Mouse (Mus musculus): ENCODE data around the gene Inafm2. TPM values are rescaled to one million over a fixed set of nuclear protein-coding genes. Genes with fewer than 3 reads are reported as not detected.

Gene Inafm2
- polyA plus RNA-seq, 1 experiment, result 8.1 TPM

- H3K36me3 ChIP-seq (ENCODE audit: control insufficient read depth, insufficient read depth, low read length), result no peaks in the 10 kb centered on the region
- DNase-seq, result no peak
- no peak for TF ChIP-seq POLR2A (IDR thresholded peaks at IDR 0.05; ENCODE audit: low read depth, low read length)
- H3K27me3 ChIP-seq (replicated peaks; ENCODE audit: control insufficient read depth, insufficient read depth, low read length), result no peaks in the 10 kb centered on the region
- no peak overlapping the region for H3K4me3 ChIP-seq (ENCODE audit: insufficient read depth, low read depth, low read length)
- peaks cover 9% of the 10 kb centered on the region; the same call in 1 of the 2 replicates for H3K4me1 ChIP-seq (ENCODE audit: control insufficient read depth, insufficient read depth, low read length)
- H3K27ac ChIP-seq (ENCODE audit: insufficient read depth, low read depth, low read length), result no peak overlapping the region
- 87% methylated on average over 10 of the region's 10 CpGs for WGBS
Measured at GRCm38 (mm10) chr2:118749341-118749884, 3.9 kb downstream of the Inafm2 start.

DNA sequence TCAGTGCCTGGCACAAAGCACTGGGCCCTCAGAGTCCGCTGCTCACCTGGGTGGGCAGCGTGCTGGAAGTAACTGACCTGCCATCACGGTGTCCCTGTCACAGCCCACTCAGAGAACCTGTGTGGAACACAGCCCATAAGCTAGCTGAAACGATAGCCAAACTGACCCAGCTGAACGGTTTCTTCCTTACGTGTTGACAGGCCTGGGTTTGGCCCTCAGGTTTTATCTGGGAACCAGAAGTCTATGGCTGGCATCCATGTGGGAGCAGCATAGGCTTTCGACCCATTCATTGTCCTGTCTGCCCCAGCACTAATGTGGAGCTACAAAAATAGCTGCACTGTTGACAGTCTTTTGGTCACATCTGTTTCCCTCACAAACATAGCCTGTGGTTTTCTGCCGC is 4.9 kb downstream of the Inafm2 start:
- TF ChIP-seq CTCF (conservative IDR thresholded peaks at IDR 0.05; ENCODE audit: insufficient read depth, insufficient read length, low read depth, low read length) (no peak), POLR2A (IDR thresholded peaks at IDR 0.05; ENCODE audit: low read depth, low read length) (no peak)
- WGBS, result 81% methylated on average over 8 of the region's 8 CpGs
- H3K36me3 ChIP-seq (ENCODE audit: control insufficient read depth, insufficient read depth, low read length), result no peaks in the 10 kb centered on the region
- no peak overlapping the region for H3K4me3 ChIP-seq (ENCODE audit: insufficient read depth, low read depth, low read length)
- H3K4me1 ChIP-seq (ENCODE audit: control insufficient read depth, insufficient read depth, low read length), result peaks cover 9% of the 10 kb centered on the region; the same call in 1 of the 2 replicates
- no peaks in the 10 kb centered on the region for H3K27me3 ChIP-seq (replicated peaks; ENCODE audit: control insufficient read depth, insufficient read depth, low read length)
- no peak overlapping the region for H3K27ac ChIP-seq (ENCODE audit: insufficient read depth, low read depth, low read length)
- no peak for DNase-seq

DNA sequence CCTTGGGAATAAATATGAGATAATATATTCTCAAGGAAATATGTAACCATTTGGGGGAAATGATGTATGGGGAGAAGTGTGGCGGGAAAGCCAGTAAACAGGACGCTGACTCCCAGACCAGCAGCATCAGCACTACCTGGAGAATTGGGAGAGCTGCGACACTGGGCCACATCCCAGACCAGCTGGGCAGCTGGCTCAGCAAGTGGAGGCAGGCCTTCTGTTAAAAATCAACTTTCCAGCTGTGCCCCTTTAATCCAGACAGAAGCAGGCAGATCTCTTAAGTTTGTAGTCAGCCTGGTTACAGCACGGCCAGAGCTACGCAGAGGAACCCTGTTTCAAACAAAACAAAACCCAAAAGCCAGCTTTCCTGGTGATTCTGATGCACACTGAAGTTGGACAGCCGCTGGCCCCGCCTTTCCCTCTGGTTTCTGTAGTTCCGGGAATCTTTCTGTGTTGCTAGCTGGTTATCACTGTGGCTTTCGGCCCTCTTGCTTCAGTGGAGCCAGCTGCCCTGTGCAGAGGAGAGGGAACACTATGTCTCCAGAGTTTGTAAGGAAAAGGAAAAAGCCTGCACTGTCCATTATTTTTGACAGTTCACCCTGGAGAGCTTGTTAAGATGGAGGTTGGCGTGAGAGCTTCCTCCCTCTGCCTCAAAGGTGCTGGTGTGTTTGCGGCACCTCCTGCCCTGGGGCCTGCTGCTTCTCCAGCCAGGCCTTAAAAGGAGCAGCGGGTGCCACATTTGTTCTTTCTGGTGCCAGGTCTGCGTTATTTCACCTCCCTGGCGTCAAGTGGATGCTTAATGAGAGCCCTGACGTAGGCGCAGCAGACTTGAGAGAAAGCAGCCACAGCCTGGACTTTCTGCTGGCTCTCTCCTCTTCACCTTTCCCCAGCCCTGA is 6.6 kb downstream of the Inafm2 start:
- H3K27ac ChIP-seq (ENCODE audit: insufficient read depth, low read depth, low read length), result no peak overlapping the region
- TF ChIP-seq POLR2A (IDR thresholded peaks at IDR 0.05; ENCODE audit: low read depth, low read length) (no peak), CTCF (conservative IDR thresholded peaks at IDR 0.05; ENCODE audit: insufficient read depth, insufficient read length, low read depth, low read length) (no peak)
- WGBS, result 62% methylated on average over 16 of the region's 16 CpGs
- DNase-seq, result peak; percentile 64
- H3K4me3 ChIP-seq (ENCODE audit: insufficient read depth, low read depth, low read length), result no peak overlapping the region
- H3K27me3 ChIP-seq (replicated peaks; ENCODE audit: control insufficient read depth, insufficient read depth, low read length), result no peaks in the 10 kb centered on the region
- no peaks in the 10 kb centered on the region for H3K36me3 ChIP-seq (ENCODE audit: control insufficient read depth, insufficient read depth, low read length)
- H3K4me1 ChIP-seq (ENCODE audit: control insufficient read depth, insufficient read depth, low read length), result peaks cover 6% of the 10 kb centered on the region; the same call in 1 of the 2 replicates

GRCm38 (mm10) chr2:118752792-118753108 is 7.2 kb downstream of the Inafm2 start:
- WGBS, result 77% methylated on average over 4 of the region's 4 CpGs

DNA sequence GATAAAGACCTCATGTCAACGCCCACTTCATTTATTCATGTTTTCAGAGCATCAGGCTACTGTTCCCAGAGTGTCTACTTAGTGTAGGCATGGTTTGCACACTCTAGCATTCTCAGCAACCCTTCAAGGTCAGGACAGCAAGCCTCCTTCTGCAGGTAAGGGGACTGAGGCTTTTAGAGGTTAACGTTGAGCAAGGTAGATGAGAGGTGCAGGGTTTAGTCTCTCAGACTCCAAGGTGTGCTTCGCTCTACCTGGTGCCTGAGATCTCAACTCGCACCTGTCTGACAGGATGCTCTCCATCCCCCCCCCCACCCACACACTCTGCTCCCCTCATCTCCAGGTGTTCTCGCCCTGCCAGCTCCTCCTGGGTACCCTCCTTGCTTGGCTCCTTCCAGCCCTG is 8.6 kb downstream of the Inafm2 start:
- DNase-seq, result no peak
- Histone ChIP-seq H3K27ac (ENCODE audit: insufficient read depth, low read depth, low read length) (no peak overlapping the region), H3K4me3 (ENCODE audit: insufficient read depth, low read depth, low read length) (no peak overlapping the region), H3K36me3 (ENCODE audit: control insufficient read depth, insufficient read depth, low read length) (no peaks in the 10 kb centered on the region), H3K4me1 (ENCODE audit: control insufficient read depth, insufficient read depth, low read length) (no peaks in the 10 kb centered on the region), H3K27me3 (replicated peaks; ENCODE audit: control insufficient read depth, insufficient read depth, low read length) (no peaks in the 10 kb centered on the region)
- TF ChIP-seq POLR2A (IDR thresholded peaks at IDR 0.05; ENCODE audit: low read depth, low read length) (no peak), CTCF (conservative IDR thresholded peaks at IDR 0.05; ENCODE audit: insufficient read depth, insufficient read length, low read depth, low read length) (no peak)
- 89% methylated on average over 5 of the region's 5 CpGs for WGBS

More at GRCm38 (mm10) chr2:118752792-118753108, 7.2 kb downstream of the Inafm2 start:
- TF ChIP-seq POLR2A (IDR thresholded peaks at IDR 0.05; ENCODE audit: low read depth, low read length) (no peak), CTCF (conservative IDR thresholded peaks at IDR 0.05; ENCODE audit: insufficient read depth, insufficient read length, low read depth, low read length) (no peak)
- Histone ChIP-seq H3K27me3 (replicated peaks; ENCODE audit: control insufficient read depth, insufficient read depth, low read length) (no peaks in the 10 kb centered on the region), H3K36me3 (ENCODE audit: control insufficient read depth, insufficient read depth, low read length) (no peaks in the 10 kb centered on the region), H3K4me3 (ENCODE audit: insufficient read depth, low read depth, low read length) (no peak overlapping the region), H3K4me1 (ENCODE audit: control insufficient read depth, insufficient read depth, low read length) (peaks cover 1% of the 10 kb centered on the region; the same call in 1 of the 2 replicates), H3K27ac (ENCODE audit: insufficient read depth, low read depth, low read length) (no peak overlapping the region)
- no peak for DNase-seq

GRCm38 (mm10) chr2:118755407-118755806 is 9.8 kb downstream of the Inafm2 start:
- Histone ChIP-seq H3K4me3 (ENCODE audit: insufficient read depth, low read depth, low read length) (no peak overlapping the region), H3K27ac (ENCODE audit: insufficient read depth, low read depth, low read length) (no peak overlapping the region), H3K27me3 (replicated peaks; ENCODE audit: control insufficient read depth, insufficient read depth, low read length) (no peaks in the 10 kb centered on the region), H3K4me1 (ENCODE audit: control insufficient read depth, insufficient read depth, low read length) (no peaks in the 10 kb centered on the region), H3K36me3 (ENCODE audit: control insufficient read depth, insufficient read depth, low read length) (no peaks in the 10 kb centered on the region)
- WGBS, result 84% methylated on average over 6 of the region's 6 CpGs
- DNase-seq, result no peak
- TF ChIP-seq CTCF (conservative IDR thresholded peaks at IDR 0.05; ENCODE audit: insufficient read depth, insufficient read length, low read depth, low read length) (no peak), POLR2A (IDR thresholded peaks at IDR 0.05; ENCODE audit: low read depth, low read length) (no peak)

GRCm38 (mm10) chr2:118756103-118756502 is 10.5 kb downstream of the Inafm2 start:
- TF ChIP-seq POLR2A (IDR thresholded peaks at IDR 0.05; ENCODE audit: low read depth, low read length) (no peak), CTCF (conservative IDR thresholded peaks at IDR 0.05; ENCODE audit: insufficient read depth, insufficient read length, low read depth, low read length) (no peak)
- Histone ChIP-seq H3K4me3 (ENCODE audit: insufficient read depth, low read depth, low read length) (no peak overlapping the region), H3K4me1 (ENCODE audit: control insufficient read depth, insufficient read depth, low read length) (no peaks in the 10 kb centered on the region), H3K27me3 (replicated peaks; ENCODE audit: control insufficient read depth, insufficient read depth, low read length) (no peaks in the 10 kb centered on the region), H3K27ac (ENCODE audit: insufficient read depth, low read depth, low read length) (no peak overlapping the region), H3K36me3 (ENCODE audit: control insufficient read depth, insufficient read depth, low read length) (no peaks in the 10 kb centered on the region)
- no peak for DNase-seq
- 75% methylated on average over 4 of the region's 4 CpGs for WGBS
